Mouse (Mus musculus) ES-Bruce4 (cell line): ENCODE results near the gene Txndc11. TPM values are rescaled to one million over a fixed set of nuclear protein-coding genes. Genes with fewer than 3 reads are reported as not detected.
"Not testable (repeated sequence)": the region's sequence is repeated elsewhere in the genome, so short reads cannot be mapped to it uniquely, and the experiment has no call there.

Source experiments
- H3K27ac ChIP-seq: 2 replicates; pipeline ENCODE4 v1.5.1; 2012; ENCODE audit warnings: low read length, inconsistent platforms; ENCODE audit not compliant: insufficient read depth
- H3K27me3 ChIP-seq: 2 replicates; pipeline ENCODE4 v1.6.1; 2012; ENCODE audit warnings: mild to moderate bottlenecking, low read length, inconsistent platforms; ENCODE audit not compliant: control insufficient read depth, poor library complexity, insufficient read depth, severe bottlenecking
- H3K36me3 ChIP-seq: 2 replicates; pipeline ENCODE4 v1.6.1; 2012; ENCODE audit warnings: inconsistent platforms, mild to moderate bottlenecking, low read length, moderate library complexity; ENCODE audit not compliant: control insufficient read depth, poor library complexity, insufficient read depth, severe bottlenecking
- H3K4me1 ChIP-seq: one replicate; pipeline ENCODE4 v1.8.1; 2011; ENCODE audit warnings: low read length; ENCODE audit not compliant: control insufficient read depth, insufficient read depth
- H3K4me3 ChIP-seq: 2 replicates; pipeline ENCODE4 v1.5.1; 2011; ENCODE audit warnings: low read depth, mild to moderate bottlenecking, low read length
- H3K9ac ChIP-seq: 2 replicates; pipeline ENCODE4 v1.6.1; 2012; ENCODE audit warnings: low read depth, mild to moderate bottlenecking, inconsistent platforms; ENCODE audit not compliant: poor library complexity, severe bottlenecking
- H3K9me3 ChIP-seq: replicated peaks from 2 replicates; pipeline ENCODE4 v1.6.1; 2012; ENCODE audit warnings: mild to moderate bottlenecking, low read length, inconsistent platforms; ENCODE audit not compliant: control insufficient read depth, poor library complexity, insufficient read depth, severe bottlenecking
- CTCF ChIP-seq: IDR thresholded peaks from one replicate; pipeline ENCODE4 v1.8.1; 2011; ENCODE audit warnings: low read depth, low read length
- EP300 ChIP-seq: IDR thresholded peaks from 2 replicates; pipeline ENCODE4 v1.6.1; 2011; ENCODE audit warnings: low read depth, low read length; ENCODE audit not compliant: insufficient read depth
- POLR2A ChIP-seq: IDR thresholded peaks from one replicate; pipeline ENCODE4 v1.8.1; 2011; ENCODE audit warnings: low read length; ENCODE audit not compliant: insufficient read depth
- polyA plus RNA-seq: library from polyadenylated mRNA; stranded (reverse); fragments of >200 nt; gene quantifications from 2 replicates; pipeline ENCODE4 v1.2.4, GENCODE M21; 2011; ENCODE audit warnings: low read depth; ENCODE audit not compliant: missing spikeins, insufficient read depth, insufficient read length

Txndc11 gene
- polyA plus RNA-seq, 1 experiment = 21.1 TPM

DNA sequence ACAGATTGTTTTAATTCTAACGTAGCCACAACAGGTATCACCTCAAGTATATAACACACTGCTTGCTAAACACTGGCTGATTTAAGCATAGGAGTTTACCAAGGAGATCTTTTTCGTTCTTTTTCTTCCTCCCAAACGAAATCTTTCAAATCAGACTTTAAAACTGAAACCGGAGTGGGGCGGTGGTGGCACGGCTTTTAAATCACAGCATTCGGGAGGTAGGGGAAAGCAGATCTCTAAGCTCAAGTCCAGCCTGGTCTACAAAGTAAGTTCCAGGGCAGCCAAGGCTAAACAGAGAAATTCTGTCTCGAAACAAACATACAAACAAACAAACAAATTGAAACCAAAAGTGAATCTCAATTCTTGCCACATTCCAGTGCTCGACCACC is 40.6 kb upstream of the Txndc11 start:
- no peak overlapping the region for H3K27ac ChIP-seq
- no peak for TF ChIP-seq EP300
- no peak for TF ChIP-seq POLR2A
- TF ChIP-seq CTCF = no peak

GRCm38 (mm10) chr16:11174671-11175081 is 40.2 kb upstream of the Txndc11 start:
- Histone ChIP-seq H3K4me3 (peak overlapping the region; percentile 93), H3K36me3 (no peaks in the 10 kb centered on the region), H3K27me3 (no peaks in the 10 kb centered on the region), H3K9me3 (no peaks in the 10 kb centered on the region), H3K27ac (no peak overlapping the region), H3K4me1 (no peaks in the 10 kb centered on the region), H3K9ac (peak overlapping the region; percentile 20; the same call in 1 of the 2 replicates)
- TF ChIP-seq POLR2A (no peak), EP300 (no peak), CTCF (no peak)

More for the DNA sequence above, 40.6 kb upstream of the Txndc11 start:
- no peaks in the 10 kb centered on the region for H3K36me3 ChIP-seq
- no peaks in the 10 kb centered on the region for H3K27me3 ChIP-seq
- H3K4me3 ChIP-seq = peak overlapping the region; percentile 76
- no peaks in the 10 kb centered on the region for H3K4me1 ChIP-seq
- peak overlapping the region; percentile 20 for H3K9ac ChIP-seq
- H3K9me3 ChIP-seq = no peaks in the 10 kb centered on the region

- H3K9me3 ChIP-seq = no peaks in the 10 kb centered on the region
- H3K36me3 ChIP-seq = no peaks in the 10 kb centered on the region
- no peak for TF ChIP-seq EP300
- TF ChIP-seq CTCF = no peak
- no peak for TF ChIP-seq POLR2A
- no peak overlapping the region for H3K27ac ChIP-seq
- H3K4me3 ChIP-seq = no peak overlapping the region
- H3K9ac ChIP-seq = no peak overlapping the region
- no peaks in the 10 kb centered on the region for H3K27me3 ChIP-seq
- H3K4me1 ChIP-seq = no peaks in the 10 kb centered on the region
Measured at GRCm38 (mm10) chr16:11171679-11172078, 37.2 kb upstream of the Txndc11 start.

DNA sequence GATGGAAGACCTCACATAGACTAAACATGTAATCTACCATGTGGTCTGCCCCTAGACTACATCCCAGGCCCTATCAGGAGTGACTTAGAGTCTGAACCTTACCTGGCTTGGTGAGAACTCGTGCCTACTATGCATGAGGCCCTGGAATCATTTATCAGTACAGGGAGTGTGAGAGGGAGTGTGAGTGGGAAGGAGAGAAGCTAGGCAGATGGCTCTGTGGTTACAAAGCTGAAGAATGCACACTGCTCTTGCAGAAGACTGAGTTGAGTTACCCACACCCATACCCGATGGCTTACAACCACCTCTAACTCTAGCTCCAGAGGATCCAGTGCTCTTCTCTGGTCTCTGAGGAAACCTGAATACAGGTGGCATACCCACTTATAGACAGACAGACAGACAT is 32.0 kb upstream of the Txndc11 start:
- no peak for TF ChIP-seq POLR2A
- TF ChIP-seq CTCF = no peak
- no peak for TF ChIP-seq EP300
- Histone ChIP-seq H3K9ac (no peak overlapping the region), H3K9me3 (no peaks in the 10 kb centered on the region)

GRCm38 (mm10) chr16:11164695-11165255 is 30.3 kb upstream of the Txndc11 start:
- no peaks in the 10 kb centered on the region for H3K27me3 ChIP-seq
- H3K36me3 ChIP-seq = no peaks in the 10 kb centered on the region
- no peaks in the 10 kb centered on the region for H3K4me1 ChIP-seq
- no peak overlapping the region for H3K9ac ChIP-seq
- no peak overlapping the region for H3K4me3 ChIP-seq
- TF ChIP-seq CTCF = no peak
- TF ChIP-seq POLR2A = no peak
- TF ChIP-seq EP300 = no peak
- no peak overlapping the region for H3K27ac ChIP-seq
- no peaks in the 10 kb centered on the region for H3K9me3 ChIP-seq

More for the DNA sequence above, 32.0 kb upstream of the Txndc11 start:
- Histone ChIP-seq H3K4me1 (no peaks in the 10 kb centered on the region), H3K36me3 (no peaks in the 10 kb centered on the region), H3K27me3 (no peaks in the 10 kb centered on the region), H3K4me3 (no peak overlapping the region), H3K27ac (no peak overlapping the region)

- not testable (repeated sequence) for H3K4me3 ChIP-seq, H3K27ac ChIP-seq
- H3K36me3 ChIP-seq = peaks cover 11% of the 10 kb centered on the region
Measured at GRCm38 (mm10) chr16:11157721-11158120, 23.3 kb upstream of the Txndc11 start.

More at GRCm38 (mm10) chr16:11157721-11158120, 23.3 kb upstream of the Txndc11 start:
- H3K9me3 ChIP-seq, H3K27me3 ChIP-seq, H3K9ac ChIP-seq, H3K4me1 ChIP-seq: not testable (repeated sequence)
